Mouse (Mus musculus) intestine, postnatal 0 days (tissue): ENCODE measurements around the gene Uqcrc1. TPM values are rescaled to one million over a fixed set of nuclear protein-coding genes. Genes with fewer than 3 reads are reported as not detected.

Experiments
- ATAC-seq: fragments of 200-750 bp; cut with Nextera tagmentation; 2 replicates; pipeline ENCODE4 v1.8.0; 2017; ENCODE audit warnings: mild to moderate bottlenecking, moderate TSS enrichment, moderate library complexity
- H3K27ac ChIP-seq: fragments of 300-500 bp; sonication (generic); 2 replicates; pipeline ENCODE4 v1.5.1; 2014; ENCODE audit warnings: mild to moderate bottlenecking, low read depth, low read length, moderate library complexity
- H3K27me3 ChIP-seq: fragments of 300-500 bp; sonication (generic); replicated peaks from 2 replicates; pipeline ENCODE4 v1.6.1; 2014; ENCODE audit warnings: low read length, mixed read lengths; ENCODE audit not compliant: control insufficient read depth, insufficient read depth
- H3K36me3 ChIP-seq: fragments of 300-500 bp; sonication (generic); 2 replicates; pipeline ENCODE4 v1.6.1; 2014; ENCODE audit warnings: mild to moderate bottlenecking, moderate library complexity; ENCODE audit not compliant: control insufficient read depth, insufficient read depth
- H3K4me1 ChIP-seq: fragments of 300-500 bp; sonication (generic); replicated peaks from 2 replicates; pipeline ENCODE4 v1.6.1; 2014; ENCODE audit warnings: antibody characterized with exemption, low read length, mixed read lengths; ENCODE audit not compliant: control insufficient read depth, insufficient read depth
- H3K4me2 ChIP-seq: fragments of 300-500 bp; sonication (generic); replicated peaks from 2 replicates; pipeline ENCODE4 v1.6.1; 2014; ENCODE audit warnings: low read depth, mild to moderate bottlenecking, moderate library complexity
- H3K4me3 ChIP-seq: fragments of 300-500 bp; sonication (generic); 2 replicates; pipeline ENCODE4 v1.5.1; 2014; ENCODE audit warnings: low read depth, low read length
- H3K9ac ChIP-seq: fragments of 300-500 bp; sonication (generic); 2 replicates; pipeline ENCODE4 v1.6.1; 2014; ENCODE audit warnings: mild to moderate bottlenecking, low read depth, low read length
- H3K9me3 ChIP-seq: fragments of 300-500 bp; sonication (generic); 2 replicates; pipeline ENCODE4 v1.6.1; 2016; ENCODE audit warnings: mixed run types; ENCODE audit not compliant: control insufficient read depth
- CTCF ChIP-seq: sonication (generic); IDR thresholded peaks from 2 replicates; pipeline ENCODE4 v1.5.1; 2016; ENCODE audit warnings: low read depth, mild to moderate bottlenecking, control low read depth, antibody characterized with exemption, moderate library complexity
- WGBS: fragments of 180-500 bp; shearing (Covaris S2); extraction: QIAGEN DNeasy Blood & Tissue Kit; methylation state at CpG from one replicate; pipeline ENCODE4 v1.1.7; 2014; 5-methylcytosine and 5-hydroxymethylcytosine counted together
- polyA plus RNA-seq: library from polyadenylated mRNA; unstranded; fragments of >200 nt; fragmentation: Nextera tagmentation; extraction: Ambion mirVana; gene quantifications from 2 replicates; pipeline ENCODE4 v1.2.1, GENCODE M21; 2015

The Uqcrc1 gene
- polyA plus RNA-seq, 1 experiment from 2014 or later: 585 TPM

DNA sequence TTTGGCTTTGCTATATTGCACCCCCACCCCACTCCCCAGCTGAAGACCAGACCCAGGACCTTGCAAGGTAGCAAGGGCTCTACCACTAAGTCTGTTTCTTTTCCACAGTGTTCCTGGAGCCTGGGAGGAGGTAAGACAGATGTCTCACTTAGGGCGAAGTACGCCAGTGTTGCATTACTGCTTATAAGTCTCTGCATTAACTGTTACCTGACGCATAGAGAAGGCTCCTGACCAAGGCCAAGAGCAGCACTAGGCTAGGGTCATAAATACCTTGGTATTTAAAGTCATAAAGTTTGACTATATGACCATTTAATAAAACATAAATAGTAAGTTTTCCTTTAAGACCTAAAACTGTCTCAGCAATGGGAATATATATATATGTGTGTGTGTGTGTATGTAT, 8.0 kb upstream of the Uqcrc1 start:
- H3K36me3 ChIP-seq: no peaks in the 10 kb centered on the region
- H3K9ac ChIP-seq: no peak overlapping the region
- H3K4me1 ChIP-seq: no peaks in the 10 kb centered on the region
- no peak overlapping the region for H3K4me2 ChIP-seq
- peak; percentile 53 for ATAC-seq
- H3K27ac ChIP-seq: no peak overlapping the region
- H3K9me3 ChIP-seq: no peaks in the 10 kb centered on the region
- WGBS: 27% methylated on average over 3 of the region's 3 CpGs
- H3K4me3 ChIP-seq: no peak overlapping the region
- no peaks in the 10 kb centered on the region; the same call in 1 of the 2 replicates for H3K27me3 ChIP-seq
- no peak for TF ChIP-seq CTCF

DNA sequence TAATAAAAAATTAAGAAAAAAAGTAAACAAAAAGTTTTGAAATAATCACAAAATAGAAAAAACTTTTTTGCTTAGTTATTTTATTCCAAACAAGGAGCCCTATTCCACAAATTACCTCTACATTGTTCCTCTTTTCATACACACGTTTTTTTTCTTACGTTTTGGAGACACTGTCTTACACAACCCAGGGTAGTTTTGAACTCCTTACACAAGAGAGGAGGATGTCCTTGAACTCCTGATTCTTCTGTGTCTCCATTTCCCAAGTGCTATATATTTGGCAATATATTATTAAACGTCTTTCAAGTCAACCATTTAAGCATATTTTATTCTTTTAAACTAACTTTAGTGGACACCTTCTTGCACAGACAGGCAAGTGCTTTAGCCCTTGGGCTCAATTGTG, 442 bp upstream of the Uqcrc1 start:
- H3K27me3 ChIP-seq: no peaks in the 10 kb centered on the region
- 6% methylated on average over 3 of the region's 3 CpGs for WGBS
- H3K4me2 ChIP-seq: peak overlapping the region; percentile 78; the same call in 1 of the 2 replicates
- H3K4me1 ChIP-seq: no peaks in the 10 kb centered on the region
- TF ChIP-seq CTCF: no peak
- 0 out of 2 replicates have a peak, but pooled peaks have one; percentile 3 for ATAC-seq
- no peak overlapping the region for H3K27ac ChIP-seq
- no peaks in the 10 kb centered on the region for H3K9me3 ChIP-seq
- no peak overlapping the region for H3K4me3 ChIP-seq
- H3K9ac ChIP-seq: no peak overlapping the region
- H3K36me3 ChIP-seq: peaks cover 26% of the 10 kb centered on the region

DNA sequence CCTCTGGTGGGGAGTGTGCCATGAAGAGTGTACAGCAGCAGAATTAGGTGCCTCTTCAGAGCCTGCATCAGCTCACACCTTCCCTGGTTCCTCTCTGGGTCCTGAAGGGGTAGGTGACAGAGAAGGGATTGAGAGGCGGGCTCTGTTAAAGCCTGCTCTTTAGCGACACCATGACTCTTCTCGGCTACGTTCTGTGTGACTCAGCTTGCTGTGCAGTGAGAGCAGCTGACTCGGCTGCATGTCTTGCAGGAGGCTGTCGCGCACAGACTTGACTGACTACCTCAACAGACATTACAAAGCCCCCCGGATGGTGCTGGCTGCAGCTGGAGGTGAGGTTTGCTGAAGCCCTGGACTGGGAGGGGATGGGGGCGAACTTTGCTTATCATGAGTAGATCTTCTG, 8.7 kb downstream of the Uqcrc1 start:
- peak overlapping the region; percentile 5; the same call in 1 of the 2 replicates for H3K27ac ChIP-seq
- WGBS: 73% methylated on average over 9 of the region's 9 CpGs
- no peak for TF ChIP-seq CTCF
- no peak overlapping the region for H3K4me3 ChIP-seq
- no peaks in the 10 kb centered on the region for H3K27me3 ChIP-seq
- no peak for ATAC-seq
- H3K9me3 ChIP-seq: no peaks in the 10 kb centered on the region
- H3K36me3 ChIP-seq: peaks cover 91% of the 10 kb centered on the region
- H3K4me1 ChIP-seq: no peaks in the 10 kb centered on the region
- no peak overlapping the region for H3K4me2 ChIP-seq
- no peak overlapping the region for H3K9ac ChIP-seq

DNA sequence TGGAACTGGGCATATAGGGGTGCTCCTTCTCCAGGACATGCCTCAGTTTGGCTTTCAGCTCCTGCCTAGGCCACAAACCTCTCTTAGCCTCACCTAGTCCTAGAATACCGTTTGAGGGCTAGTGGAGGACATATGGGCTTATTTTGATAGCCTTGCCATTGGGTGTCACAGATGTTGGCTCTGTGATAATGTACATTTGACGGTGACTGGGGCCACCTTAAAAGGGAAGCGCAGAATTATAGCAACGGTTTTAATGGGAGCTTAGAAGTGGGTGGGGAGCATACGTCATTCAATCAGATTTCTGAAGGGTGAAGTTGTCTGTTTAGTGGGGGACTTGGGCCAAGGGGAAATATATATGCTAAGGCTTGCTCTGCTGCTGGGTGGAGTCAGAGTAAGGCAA, 9.2 kb downstream of the Uqcrc1 start:
- H3K27me3 ChIP-seq: no peaks in the 10 kb centered on the region
- H3K9ac ChIP-seq: no peak overlapping the region
- H3K36me3 ChIP-seq: peaks cover 92% of the 10 kb centered on the region
- no peak for ATAC-seq
- TF ChIP-seq CTCF: no peak
- H3K27ac ChIP-seq: no peak overlapping the region
- no peaks in the 10 kb centered on the region for H3K9me3 ChIP-seq
- no peak overlapping the region for H3K4me3 ChIP-seq
- 83% methylated on average over 5 of the region's 5 CpGs for WGBS
- no peak overlapping the region for H3K4me2 ChIP-seq
- no peaks in the 10 kb centered on the region for H3K4me1 ChIP-seq

DNA sequence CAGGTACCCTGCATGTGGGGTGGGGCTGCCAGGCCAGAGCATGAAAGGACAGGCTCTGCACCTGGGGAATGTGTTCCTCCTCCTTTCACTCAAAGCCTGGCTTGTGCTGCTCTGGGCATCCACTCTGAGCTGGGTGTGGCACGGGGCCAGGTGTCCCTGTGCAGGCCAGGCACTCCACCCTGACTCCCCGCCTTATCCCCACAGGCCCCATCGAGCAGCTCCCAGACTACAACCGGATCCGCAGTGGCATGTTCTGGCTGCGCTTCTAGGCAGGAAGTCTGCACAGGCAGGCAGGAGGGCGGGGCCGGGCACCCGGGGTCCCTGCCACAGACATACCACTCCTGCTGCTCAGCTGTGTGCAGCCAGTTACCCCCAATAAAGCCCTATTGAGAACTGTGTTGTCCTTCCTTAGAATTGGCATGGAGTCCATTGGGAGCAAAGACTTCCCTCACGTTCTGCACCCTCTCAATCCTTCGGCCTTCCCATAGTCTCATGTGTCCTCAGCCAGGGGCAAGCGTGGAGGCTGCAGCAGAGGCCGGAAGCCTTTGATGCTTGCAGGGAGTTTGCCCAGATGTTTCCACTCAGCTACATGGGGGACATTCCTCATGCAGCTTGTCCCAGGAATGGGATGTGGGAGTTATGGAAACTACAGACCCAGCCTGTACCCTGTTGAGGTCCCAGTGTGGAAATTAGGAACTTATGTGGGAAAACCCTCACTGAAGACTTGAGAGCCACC, 13.0 kb downstream of the Uqcrc1 start:
- H3K27ac ChIP-seq: no peak overlapping the region; the same call in 1 of the 2 replicates
- 62% methylated on average over 13 of the region's 13 CpGs for WGBS
- H3K9me3 ChIP-seq: no peaks in the 10 kb centered on the region
- H3K27me3 ChIP-seq: 0 out of 2 replicates have a peak, but pooled peaks cover 7% of the 10 kb centered on the region
- TF ChIP-seq CTCF: no peak
- H3K4me1 ChIP-seq: no peaks in the 10 kb centered on the region
- H3K9ac ChIP-seq: no peak overlapping the region
- H3K36me3 ChIP-seq: peaks cover 65% of the 10 kb centered on the region
- ATAC-seq: peak; percentile 46
- no peak overlapping the region for H3K4me2 ChIP-seq
- H3K4me3 ChIP-seq: no peak overlapping the region

DNA sequence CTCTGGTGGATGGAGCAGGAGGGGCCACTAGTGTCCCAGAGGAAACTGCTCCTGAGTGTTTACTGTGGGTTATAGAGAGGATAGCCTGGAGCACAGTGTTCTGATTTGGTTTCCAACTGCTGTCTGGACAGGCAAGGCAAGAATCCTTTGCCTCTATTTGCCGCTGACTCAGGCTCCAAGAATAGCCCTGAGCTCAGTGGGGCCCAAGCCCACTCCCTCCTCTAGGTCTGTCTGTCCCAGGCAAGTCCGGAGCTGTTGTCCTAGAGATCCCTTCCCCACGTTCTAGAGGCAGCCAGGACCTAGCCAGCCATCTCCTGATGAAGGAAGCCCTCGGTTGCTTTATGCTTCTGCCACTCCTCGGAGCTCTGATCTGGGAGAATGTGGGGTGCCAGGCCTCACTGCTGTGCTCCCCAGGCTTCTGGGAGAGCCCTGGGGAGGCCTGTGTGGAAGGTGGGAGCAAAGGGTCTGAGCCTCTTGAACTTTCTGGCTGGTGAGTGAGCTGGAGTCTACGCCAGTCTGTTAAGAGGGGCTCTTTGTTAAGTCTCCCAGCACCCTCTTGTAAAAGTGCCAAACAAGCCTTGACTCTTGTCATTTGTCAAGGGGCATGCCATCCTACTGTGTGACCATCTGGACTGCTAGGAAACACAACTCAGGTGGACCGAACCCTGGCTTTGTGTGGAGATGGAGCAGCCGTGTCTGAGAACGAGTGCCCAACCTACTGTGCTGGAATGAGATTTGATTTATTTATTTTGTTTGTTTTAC, 13.7 kb downstream of the Uqcrc1 start:
- H3K9me3 ChIP-seq: no peaks in the 10 kb centered on the region
- TF ChIP-seq CTCF: no peak
- no peak overlapping the region for H3K9ac ChIP-seq
- WGBS: 87% methylated on average over 9 of the region's 9 CpGs
- H3K4me2 ChIP-seq: no peak overlapping the region
- no peaks in the 10 kb centered on the region for H3K4me1 ChIP-seq
- H3K27ac ChIP-seq: no peak overlapping the region
- H3K4me3 ChIP-seq: no peak overlapping the region
- no peak for ATAC-seq
- H3K36me3 ChIP-seq: peaks cover 58% of the 10 kb centered on the region
- H3K27me3 ChIP-seq: 0 out of 2 replicates have a peak, but pooled peaks cover 7% of the 10 kb centered on the region
